Mouse (Mus musculus) liver, embryonic 15.5 days (tissue): ENCODE data around the gene Ebf1. TPM values are rescaled to one million over a fixed set of nuclear protein-coding genes. Genes with fewer than 3 reads are reported as not detected.

Experiments
- ATAC-seq: fragments of 200-750 bp; cut with Nextera tagmentation; 2 replicates; pipeline ENCODE4 v1.8.0; 2017; ENCODE audit warnings: moderate number of reproducible peaks, mild to moderate bottlenecking, moderate library complexity; ENCODE audit not compliant: insufficient read depth
- H3K27ac ChIP-seq: fragments of 300-500 bp; sonication (generic); replicated peaks from 2 replicates; pipeline ENCODE4 v1.5.1; 2015; ENCODE audit warnings: mild to moderate bottlenecking, inconsistent platforms
- H3K27me3 ChIP-seq: fragments of 300-500 bp; sonication (generic); 2 replicates; pipeline ENCODE4 v1.6.1; 2015; ENCODE audit warnings: mild to moderate bottlenecking, inconsistent platforms
- H3K36me3 ChIP-seq: fragments of 300-500 bp; sonication (generic); replicated peaks from 2 replicates; pipeline ENCODE4 v1.6.1; 2015; ENCODE audit warnings: moderate library complexity, mild to moderate bottlenecking, inconsistent platforms
- H3K4me1 ChIP-seq: fragments of 300-500 bp; sonication (generic); replicated peaks from 2 replicates; pipeline ENCODE4 v1.6.1; 2015; ENCODE audit warnings: inconsistent platforms
- H3K4me2 ChIP-seq: fragments of 300-500 bp; sonication (generic); 2 replicates; pipeline ENCODE4 v1.6.1; 2015; ENCODE audit warnings: moderate library complexity, mild to moderate bottlenecking, inconsistent platforms
- H3K4me3 ChIP-seq: fragments of 300-500 bp; sonication (generic); replicated peaks from 2 replicates; pipeline ENCODE4 v1.5.1; 2015; ENCODE audit warnings: mild to moderate bottlenecking, inconsistent platforms
- H3K9ac ChIP-seq: fragments of 300-500 bp; sonication (generic); 2 replicates; pipeline ENCODE4 v1.6.1; 2015; ENCODE audit warnings: moderate library complexity, mild to moderate bottlenecking, inconsistent platforms
- H3K9me3 ChIP-seq: fragments of 300-500 bp; sonication (generic); replicated peaks from 2 replicates; pipeline ENCODE4 v1.6.1; 2016; ENCODE audit warnings: inconsistent platforms
- WGBS: fragments of 180-500 bp; shearing (Covaris S2); methylation state at CpG from one replicate; pipeline ENCODE4 v1.1.7; 2015; ENCODE audit warnings: mixed read lengths; ENCODE audit not compliant: insufficient replicate concordance; 5-methylcytosine and 5-hydroxymethylcytosine counted together
- polyA plus RNA-seq: library from polyadenylated mRNA; unstranded; fragments of >200 nt; fragmentation: Nextera tagmentation; extraction: Ambion mirVana; gene quantifications from 2 replicates; pipeline ENCODE4 v1.2.1, GENCODE M21; 2015

Gene Ebf1
- polyA plus RNA-seq, 1 experiment from 2014 or later, result 1.2 TPM

DNA sequence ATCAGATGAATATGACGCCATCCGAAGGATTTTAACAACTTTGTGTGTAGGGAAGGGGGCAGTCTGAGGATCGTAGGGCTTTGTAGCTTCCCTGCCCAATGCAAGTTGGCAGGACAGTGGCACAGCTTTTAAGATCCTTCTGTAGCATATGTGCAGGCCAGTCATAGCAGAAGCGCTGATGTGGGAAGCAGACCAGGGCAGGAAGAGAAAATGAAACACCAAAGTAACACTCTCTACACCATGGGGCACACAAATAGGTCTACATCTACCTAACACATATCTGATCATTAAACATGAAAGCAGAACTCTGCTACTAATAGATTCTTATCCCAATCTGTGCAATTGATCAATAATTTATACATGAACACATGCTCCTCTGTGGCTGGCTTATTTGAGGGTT lies 277.7 kb downstream of the Ebf1 start:
- no peak overlapping the region for H3K4me3 ChIP-seq
- no peak overlapping the region for H3K9ac ChIP-seq
- no peak overlapping the region for H3K4me2 ChIP-seq
- H3K27ac ChIP-seq, result no peak overlapping the region
- H3K4me1 ChIP-seq, result peaks cover 13% of the 10 kb centered on the region
- H3K27me3 ChIP-seq, result no peaks in the 10 kb centered on the region
- 56% methylated on average over 4 of the region's 4 CpGs for WGBS
- H3K9me3 ChIP-seq, result no peaks in the 10 kb centered on the region
- ATAC-seq, result no peak
- no peaks in the 10 kb centered on the region for H3K36me3 ChIP-seq

DNA sequence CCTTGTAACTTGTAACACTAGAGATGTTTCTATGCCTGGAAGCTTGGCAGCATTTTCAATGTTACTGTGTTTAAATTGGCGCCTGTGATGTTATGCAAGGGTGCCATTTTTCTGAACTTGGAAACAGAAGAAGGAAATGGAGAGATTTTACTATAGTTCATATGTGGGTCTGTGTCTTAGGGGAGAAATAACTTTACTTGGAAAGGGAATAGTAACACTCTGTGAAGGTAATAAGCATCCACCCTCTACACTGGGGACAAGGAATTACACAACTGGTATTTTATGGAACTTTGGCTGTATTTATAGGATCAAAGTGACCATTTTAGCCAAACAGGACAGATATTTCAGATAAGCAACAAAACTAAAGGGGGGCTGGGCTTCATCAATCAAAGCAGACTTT lies 278.8 kb downstream of the Ebf1 start:
- H3K27me3 ChIP-seq, result no peaks in the 10 kb centered on the region
- H3K27ac ChIP-seq, result no peak overlapping the region
- H3K9ac ChIP-seq, result no peak overlapping the region
- no peak overlapping the region for H3K4me3 ChIP-seq
- no peak overlapping the region for H3K4me2 ChIP-seq
- WGBS, result 57% methylated on average over 1 of the region's 1 CpGs
- no peaks in the 10 kb centered on the region for H3K36me3 ChIP-seq
- ATAC-seq, result no peak
- H3K4me1 ChIP-seq, result peaks cover 13% of the 10 kb centered on the region
- no peaks in the 10 kb centered on the region for H3K9me3 ChIP-seq

DNA sequence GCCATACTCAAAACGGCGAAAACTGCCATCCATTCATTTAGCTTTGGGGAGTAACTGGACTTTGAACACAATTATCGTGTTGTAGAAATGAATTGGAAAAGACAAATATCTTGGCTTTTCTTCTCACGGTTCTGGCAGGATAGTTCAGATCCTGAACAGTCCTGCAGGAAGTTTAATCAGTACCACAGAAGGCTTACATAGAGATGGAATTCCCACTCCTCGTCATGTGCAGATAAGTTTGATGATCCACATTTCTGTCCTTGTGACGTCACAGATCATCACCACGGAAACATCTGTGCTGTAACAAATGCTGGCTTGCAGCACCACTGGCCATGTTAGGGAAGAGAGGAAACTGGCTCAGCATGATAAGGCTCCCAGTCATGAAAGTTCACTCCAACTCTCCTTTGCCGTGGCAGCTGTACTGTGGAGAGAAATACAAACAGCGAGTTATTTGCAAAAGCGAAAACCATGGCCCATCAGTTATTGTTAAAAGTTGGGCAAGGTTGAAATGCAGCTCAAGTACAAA lies 280.1 kb downstream of the Ebf1 start:
- Histone ChIP-seq H3K9me3 (no peaks in the 10 kb centered on the region), H3K36me3 (no peaks in the 10 kb centered on the region), H3K4me1 (peaks cover 13% of the 10 kb centered on the region), H3K27ac (no peak overlapping the region), H3K4me2 (peak overlapping the region; percentile 5; the same call in 1 of the 2 replicates), H3K4me3 (no peak overlapping the region), H3K9ac (no peak overlapping the region), H3K27me3 (no peaks in the 10 kb centered on the region)
- ATAC-seq, result peak; percentile 34; the same call in 1 of the 2 replicates
- WGBS, result 12% methylated on average over 10 of the region's 10 CpGs

DNA sequence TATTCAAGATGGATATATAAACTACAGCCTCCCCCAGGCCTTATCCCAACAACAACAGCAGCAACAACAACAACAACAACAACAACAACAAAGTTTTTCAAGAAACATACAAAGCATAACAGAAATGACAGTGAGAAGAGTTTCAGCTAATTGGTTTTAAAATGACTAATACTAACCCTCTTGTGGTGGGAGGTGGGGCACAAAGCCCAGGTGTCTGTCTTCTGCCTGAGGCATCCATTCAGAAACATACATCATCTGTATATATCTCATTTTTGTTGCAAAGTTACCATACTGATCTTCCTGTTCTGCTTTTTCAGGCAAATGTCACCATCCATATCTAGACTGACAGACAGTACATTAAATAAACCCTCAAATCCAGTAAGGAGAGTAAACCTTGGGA lies 282.4 kb downstream of the Ebf1 start:
- Histone ChIP-seq H3K9me3 (no peaks in the 10 kb centered on the region), H3K36me3 (no peaks in the 10 kb centered on the region), H3K4me2 (no peak overlapping the region), H3K9ac (no peak overlapping the region), H3K4me1 (peaks cover 6% of the 10 kb centered on the region; the same call in 1 of the 2 replicates), H3K27me3 (no peaks in the 10 kb centered on the region), H3K4me3 (no peak overlapping the region), H3K27ac (no peak overlapping the region)
- ATAC-seq, result no peak

DNA sequence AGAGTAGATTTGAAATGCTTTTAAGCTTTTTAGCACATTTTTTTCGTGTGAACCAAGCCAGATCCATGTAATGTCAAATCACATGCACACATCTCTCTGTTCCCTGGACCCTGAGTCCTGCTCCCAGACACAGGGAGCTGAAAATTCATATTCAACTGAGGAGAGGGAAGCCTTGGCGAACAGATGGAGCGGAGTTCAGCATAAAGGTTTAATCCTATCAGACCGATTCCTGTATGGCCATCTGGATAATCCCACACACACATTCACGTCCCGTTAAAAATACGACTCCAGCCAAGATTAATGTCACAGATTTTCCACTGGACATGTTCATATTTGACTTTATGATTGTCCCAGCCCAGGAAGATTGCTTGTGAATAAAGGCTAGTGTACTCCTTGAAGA lies 282.8 kb downstream of the Ebf1 start:
- ATAC-seq, result no peak
- peaks cover 6% of the 10 kb centered on the region; the same call in 1 of the 2 replicates for H3K4me1 ChIP-seq

DNA sequence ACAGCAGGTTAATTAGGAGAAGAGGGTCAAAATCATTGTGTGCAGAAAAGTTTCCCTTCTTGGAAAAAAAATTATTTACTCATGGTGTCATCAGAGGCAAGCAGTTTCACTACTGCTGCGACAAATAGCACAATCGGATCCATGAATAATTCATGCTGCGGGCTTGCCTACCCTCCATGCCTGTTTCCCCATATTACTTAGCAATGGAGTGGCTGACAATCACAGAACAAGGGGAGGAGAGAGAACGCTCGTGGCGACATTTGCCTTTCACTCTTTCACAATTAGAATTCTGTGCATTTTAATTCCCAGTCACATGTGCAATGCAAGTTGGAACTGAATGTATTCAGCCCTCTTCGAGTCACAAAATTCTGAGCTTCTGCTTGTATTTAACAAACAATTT lies 283.4 kb downstream of the Ebf1 start:
- no peak for ATAC-seq
- Histone ChIP-seq H3K27ac (no peak overlapping the region), H3K4me2 (no peak overlapping the region), H3K4me3 (no peak overlapping the region), H3K9ac (no peak overlapping the region), H3K9me3 (no peaks in the 10 kb centered on the region), H3K4me1 (peaks cover 6% of the 10 kb centered on the region; the same call in 1 of the 2 replicates), H3K27me3 (no peaks in the 10 kb centered on the region), H3K36me3 (no peaks in the 10 kb centered on the region)
- WGBS, result 66% methylated on average over 7 of the region's 7 CpGs

More for the DNA sequence above, 282.8 kb downstream of the Ebf1 start:
- Histone ChIP-seq H3K4me2 (no peak overlapping the region), H3K9ac (no peak overlapping the region), H3K9me3 (no peaks in the 10 kb centered on the region), H3K4me3 (no peak overlapping the region), H3K36me3 (no peaks in the 10 kb centered on the region), H3K27me3 (no peaks in the 10 kb centered on the region), H3K27ac (no peak overlapping the region)
- 61% methylated on average over 7 of the region's 7 CpGs for WGBS

DNA sequence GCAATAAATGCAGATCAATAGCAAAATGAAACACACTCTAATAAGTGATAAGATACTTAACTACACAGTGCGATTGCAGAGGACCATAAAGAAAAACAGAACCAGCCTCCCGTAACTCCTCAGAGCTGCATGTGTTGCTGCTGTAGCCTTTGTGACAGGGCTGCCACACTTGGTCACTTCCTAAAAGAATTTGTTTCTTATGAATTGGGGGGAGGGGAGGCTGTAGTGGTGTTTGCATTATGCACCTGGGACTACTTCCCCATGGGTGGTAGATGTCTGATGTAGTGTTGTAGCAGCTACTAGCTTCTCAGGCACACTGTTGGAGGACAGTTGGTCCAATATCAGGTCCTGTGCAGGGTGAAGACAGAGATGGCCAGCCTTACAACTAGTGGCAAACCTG lies 284.6 kb downstream of the Ebf1 start:
- Histone ChIP-seq H3K4me1 (peaks cover 6% of the 10 kb centered on the region; the same call in 1 of the 2 replicates), H3K9me3 (no peaks in the 10 kb centered on the region), H3K9ac (no peak overlapping the region), H3K27me3 (no peaks in the 10 kb centered on the region), H3K27ac (no peak overlapping the region), H3K36me3 (no peaks in the 10 kb centered on the region), H3K4me3 (no peak overlapping the region), H3K4me2 (no peak overlapping the region)
- 57% methylated on average over 2 of the region's 2 CpGs for WGBS
- no peak for ATAC-seq

DNA sequence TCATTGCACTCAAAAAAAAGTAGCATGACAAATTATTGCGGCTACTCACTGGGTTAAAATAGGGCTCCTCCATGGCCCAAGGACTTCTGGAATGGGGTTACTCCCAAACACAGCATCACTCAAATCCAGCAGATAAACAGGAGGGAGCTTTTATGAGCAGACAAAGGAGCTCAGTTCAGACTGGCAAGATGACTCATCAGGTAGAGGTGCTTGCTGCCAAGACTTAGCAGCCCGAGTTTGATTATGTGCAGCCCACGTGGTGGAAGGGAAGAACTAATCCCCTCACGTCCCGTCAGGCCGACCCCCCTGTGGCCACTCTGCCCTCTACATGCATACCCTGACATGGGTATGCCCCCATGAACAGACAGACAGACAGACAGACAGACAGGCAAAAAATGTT lies 285.0 kb downstream of the Ebf1 start:
- no peak overlapping the region for H3K4me3 ChIP-seq
- no peaks in the 10 kb centered on the region for H3K9me3 ChIP-seq
- H3K4me2 ChIP-seq, result no peak overlapping the region
- no peaks in the 10 kb centered on the region for H3K36me3 ChIP-seq
- H3K27ac ChIP-seq, result no peak overlapping the region
- 49% methylated on average over 6 of the region's 6 CpGs for WGBS
- ATAC-seq, result no peak
- peaks cover 6% of the 10 kb centered on the region; the same call in 1 of the 2 replicates for H3K4me1 ChIP-seq
- no peak overlapping the region for H3K9ac ChIP-seq
- H3K27me3 ChIP-seq, result no peaks in the 10 kb centered on the region

DNA sequence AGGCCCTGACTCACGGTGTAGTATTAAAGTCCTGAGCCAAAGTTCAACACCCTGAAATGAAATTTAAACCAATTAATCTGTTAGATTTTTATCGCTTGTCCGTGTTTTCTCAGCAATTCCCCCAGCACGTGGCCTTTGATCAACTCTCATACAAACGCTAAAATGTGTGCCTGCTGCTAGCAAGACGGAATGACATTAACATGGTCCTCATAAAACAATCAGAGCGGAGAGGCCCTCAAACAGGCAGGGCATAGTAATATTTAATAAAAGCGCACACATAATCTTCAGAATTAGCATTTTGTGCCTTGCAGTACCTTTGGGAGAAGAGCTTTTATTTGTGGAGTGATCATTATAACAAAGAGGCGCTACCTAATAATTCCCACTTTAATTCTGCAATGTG lies 287.0 kb downstream of the Ebf1 start:
- Histone ChIP-seq H3K36me3 (no peaks in the 10 kb centered on the region), H3K9ac (no peak overlapping the region)

DNA sequence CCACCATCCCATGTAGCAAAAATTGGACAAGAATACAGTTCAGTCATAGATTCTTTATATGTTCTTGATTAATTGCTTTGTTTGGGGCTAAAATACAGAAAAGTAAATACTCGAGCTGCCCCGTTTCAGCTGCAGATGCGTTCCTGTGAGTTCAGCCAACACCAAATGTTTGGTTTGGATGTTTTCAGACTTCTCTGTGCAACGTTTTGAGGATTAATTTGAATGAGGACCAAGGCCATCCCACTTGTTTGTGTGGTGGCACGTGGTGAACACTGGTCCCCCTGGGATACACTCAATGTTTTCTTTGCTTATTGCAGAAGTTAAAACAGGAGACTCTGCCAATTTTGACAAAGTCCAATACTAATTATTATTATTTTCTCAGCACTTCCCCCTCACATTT lies 289.3 kb downstream of the Ebf1 start:
- no peaks in the 10 kb centered on the region for H3K4me1 ChIP-seq
- H3K27me3 ChIP-seq, result no peaks in the 10 kb centered on the region
- WGBS, result 41% methylated on average over 5 of the region's 5 CpGs
- no peak overlapping the region for H3K4me2 ChIP-seq
- H3K9me3 ChIP-seq, result no peaks in the 10 kb centered on the region
- no peak overlapping the region for H3K9ac ChIP-seq
- ATAC-seq, result no peak
- H3K36me3 ChIP-seq, result no peaks in the 10 kb centered on the region
- no peak overlapping the region for H3K27ac ChIP-seq
- H3K4me3 ChIP-seq, result no peak overlapping the region

More for the DNA sequence above, 287.0 kb downstream of the Ebf1 start:
- ATAC-seq, result no peak
- Histone ChIP-seq H3K9me3 (no peaks in the 10 kb centered on the region), H3K27me3 (no peaks in the 10 kb centered on the region), H3K27ac (no peak overlapping the region), H3K4me1 (no peaks in the 10 kb centered on the region), H3K4me2 (no peak overlapping the region), H3K4me3 (no peak overlapping the region)
- 66% methylated on average over 9 of the region's 9 CpGs for WGBS

DNA sequence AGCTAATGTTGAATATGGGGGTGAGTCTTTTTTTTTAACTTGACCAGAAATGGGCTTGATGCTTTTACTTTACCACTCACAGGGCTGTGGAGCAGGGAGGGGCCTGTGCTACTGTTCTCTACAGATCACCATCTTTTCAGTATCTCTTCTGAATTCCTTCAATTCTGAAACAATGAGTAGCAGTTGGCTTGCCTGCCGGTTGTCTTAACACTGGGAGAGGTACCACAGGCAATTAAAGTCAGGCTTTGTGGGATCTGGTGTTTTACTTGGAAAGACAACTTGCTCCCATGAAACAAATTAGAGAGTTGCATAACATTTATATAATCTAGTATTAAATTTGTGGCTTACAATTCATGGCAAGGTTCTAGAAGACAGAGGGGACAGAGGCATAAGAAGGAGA lies 294.6 kb downstream of the Ebf1 start:
- Histone ChIP-seq H3K9me3 (no peaks in the 10 kb centered on the region), H3K36me3 (no peaks in the 10 kb centered on the region), H3K4me2 (no peak overlapping the region), H3K4me3 (no peak overlapping the region), H3K4me1 (no peaks in the 10 kb centered on the region), H3K27me3 (no peaks in the 10 kb centered on the region), H3K27ac (no peak overlapping the region), H3K9ac (no peak overlapping the region)
- WGBS, result 48% methylated on average over 1 of the region's 1 CpGs
- ATAC-seq, result no peak

DNA sequence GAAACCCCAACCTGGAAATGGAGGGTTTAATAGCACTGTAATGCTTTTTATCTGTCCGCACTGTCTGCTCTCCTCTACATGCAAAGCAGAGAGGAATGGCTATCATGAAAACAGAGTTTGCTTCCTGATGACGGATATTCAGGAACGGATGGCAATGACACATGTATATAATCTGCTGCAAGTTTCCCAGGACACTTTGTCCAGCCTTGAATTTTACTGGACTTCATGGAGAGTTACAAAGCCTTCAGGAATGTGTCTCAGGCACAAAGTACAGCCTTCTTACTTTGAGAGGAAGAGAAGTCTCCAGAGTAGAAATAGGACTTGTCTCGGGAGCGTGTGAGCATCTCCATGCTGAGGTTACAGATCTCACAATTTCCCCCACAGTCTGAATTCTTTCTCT lies 296.7 kb downstream of the Ebf1 start:
- Histone ChIP-seq H3K27ac (no peak overlapping the region), H3K27me3 (no peaks in the 10 kb centered on the region), H3K4me3 (no peak overlapping the region), H3K4me2 (no peak overlapping the region), H3K9me3 (no peaks in the 10 kb centered on the region), H3K4me1 (no peaks in the 10 kb centered on the region), H3K9ac (no peak overlapping the region), H3K36me3 (no peaks in the 10 kb centered on the region)
- no peak for ATAC-seq
- WGBS, result 73% methylated on average over 5 of the region's 5 CpGs
